11 mouse cellular contexts compared by ENCODE assay signal in the genomic region with DNA sequence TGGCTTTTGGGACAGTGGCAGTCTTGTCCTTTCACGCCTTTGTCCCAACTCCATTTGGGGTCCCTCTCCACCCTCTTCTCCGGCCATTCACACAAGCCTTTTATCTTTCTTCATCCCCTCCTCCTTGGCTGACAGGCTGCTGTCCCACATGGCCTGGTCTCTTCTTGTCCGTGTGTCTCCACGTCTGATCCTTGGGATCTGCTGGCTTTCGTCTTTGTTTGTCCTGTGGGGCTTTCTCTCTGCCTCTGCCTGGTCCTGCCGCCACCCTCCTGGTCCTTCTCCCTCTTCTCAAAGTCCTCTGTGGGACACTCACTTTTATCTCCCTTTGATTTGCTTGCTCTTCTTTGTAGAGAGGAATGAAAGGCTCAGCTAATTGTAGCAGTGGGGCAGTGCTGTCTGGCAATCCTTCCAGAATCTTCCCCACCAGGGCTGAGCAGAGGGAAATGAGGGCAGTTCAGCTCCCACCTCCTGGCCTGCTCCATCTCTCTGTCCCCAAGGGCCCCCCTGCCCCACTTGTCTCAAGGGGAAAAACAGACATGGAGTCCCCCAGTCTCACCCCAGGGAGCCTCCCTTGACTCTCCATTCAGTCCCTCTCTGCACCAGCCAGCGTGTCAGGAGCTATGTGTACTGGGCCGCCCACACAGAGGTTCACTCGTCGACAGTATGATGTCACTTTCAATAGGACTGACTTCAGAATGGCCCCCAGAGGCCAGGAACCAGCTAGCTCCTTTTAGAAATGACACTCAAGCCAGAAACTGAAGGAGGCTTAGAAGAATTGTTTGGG. TPM values are rescaled to one million over a fixed set of nuclear protein-coding genes. Genes with fewer than 3 reads are reported as not detected.
DNase-seq lines count a peak whose midpoint lies in the region; ATAC-seq lines count a peak whose summit lies in the region.
"Had no signal": no experiment of that assay in that cellular context is flagged by ENCODE, and none has a peak within 500 bp of the region (broad histone marks: within the 10 kb centered on the region; RNA-seq: fewer than 3 reads in every experiment).

No protein-coding gene starts in this region.

- 27% methylated on average over 10 of the region's 10 CpGs for WGBS in hindbrain, embryonic 10.5 days
- 23% methylated on average over 10 of the region's 10 CpGs for WGBS in hindbrain, embryonic 16.5 days
- WGBS in intestine, embryonic 15.5 days, result 59% methylated on average over 10 of the region's 10 CpGs

- no peak overlapping the region for H3K4me3 ChIP-seq in hindbrain, embryonic 10.5 days
- H3K4me3 ChIP-seq in hindbrain, embryonic 16.5 days (ENCODE audit: low read length), result no peak overlapping the region
- H3K4me3 ChIP-seq in intestine, embryonic 15.5 days (replicated peaks), result no peak overlapping the region
- H3K4me3 ChIP-seq: liver, embryonic 12.5 days; neural tube, embryonic 12.5 days had no signal

- H3K9me3 ChIP-seq in hindbrain, embryonic 10.5 days, result no peaks in the 10 kb centered on the region
- H3K9me3 ChIP-seq in hindbrain, embryonic 16.5 days (ENCODE audit: control insufficient read depth, low read length), result no peaks in the 10 kb centered on the region
- H3K9me3 ChIP-seq in intestine, embryonic 15.5 days, result no peaks in the 10 kb centered on the region
- H3K9me3 ChIP-seq: liver, embryonic 12.5 days; neural tube, embryonic 12.5 days had no signal

- H3K27ac ChIP-seq in hindbrain, embryonic 10.5 days, result peak overlapping the region; percentile 88
- no peak overlapping the region for H3K27ac ChIP-seq in hindbrain, embryonic 16.5 days (ENCODE audit: low read depth, low read length)
- H3K27ac ChIP-seq in intestine, embryonic 15.5 days, result peak overlapping the region; percentile 75
- H3K27ac ChIP-seq: liver, embryonic 12.5 days; neural tube, embryonic 12.5 days had no signal

- no peak overlapping the region for H3K4me2 ChIP-seq in hindbrain, embryonic 16.5 days (ENCODE audit: low read length)
- H3K4me2 ChIP-seq in intestine, embryonic 15.5 days (replicated peaks), result no peak overlapping the region
- H3K4me2 ChIP-seq: liver, embryonic 12.5 days; neural tube, embryonic 12.5 days had no signal

- peak; percentile 40 for DNase-seq in hindbrain, embryonic 10.5 days (ENCODE audit: low spot score)
- peak; percentile 51 for DNase-seq in testis, postnatal 10 days (ENCODE audit: low spot score)
- DNase-seq in testis, postnatal 14 days (ENCODE audit: low spot score), result no peak
- no peak for DNase-seq in right cerebral cortex, postnatal 10 days (ENCODE audit: low spot score in 2 of 2)
- no peak for DNase-seq in urinary bladder, postnatal 25 days (ENCODE audit: low spot score)
- DNase-seq in right cerebral cortex, postnatal 14 days, result no peak
- DNase-seq: cerebellum, adult 11-12 months had no signal

- no peak overlapping the region for H3K9ac ChIP-seq in hindbrain, embryonic 16.5 days (ENCODE audit: low read depth, low read length)
- H3K9ac ChIP-seq in intestine, embryonic 15.5 days, result no peak overlapping the region
- H3K9ac ChIP-seq: liver, embryonic 12.5 days; neural tube, embryonic 12.5 days had no signal

- no peaks in the 10 kb centered on the region for H3K36me3 ChIP-seq in hindbrain, embryonic 10.5 days
- H3K36me3 ChIP-seq in hindbrain, embryonic 16.5 days (ENCODE audit: control insufficient read depth, insufficient read depth, low read length), result no peaks in the 10 kb centered on the region
- H3K36me3 ChIP-seq in intestine, embryonic 15.5 days, result no peaks in the 10 kb centered on the region
- H3K36me3 ChIP-seq: liver, embryonic 12.5 days; neural tube, embryonic 12.5 days had no signal

- no peak for ATAC-seq in hindbrain, embryonic 16.5 days
- peak; percentile 44; the same call in 1 of the 2 replicates for ATAC-seq in intestine, embryonic 15.5 days
- ATAC-seq: liver, embryonic 12.5 days had no signal

- no peaks in the 10 kb centered on the region for H3K27me3 ChIP-seq in hindbrain, embryonic 10.5 days (ENCODE audit: insufficient read depth, poor library complexity, severe bottlenecking)
- no peaks in the 10 kb centered on the region for H3K27me3 ChIP-seq in hindbrain, embryonic 16.5 days (replicated peaks; ENCODE audit: control insufficient read depth, insufficient read depth, low read length)
- no peaks in the 10 kb centered on the region for H3K27me3 ChIP-seq in intestine, embryonic 15.5 days (replicated peaks)
- H3K27me3 ChIP-seq: liver, embryonic 12.5 days; neural tube, embryonic 12.5 days had no signal

- H3K4me1 ChIP-seq in hindbrain, embryonic 10.5 days (replicated peaks), result peaks cover 39% of the 10 kb centered on the region
- H3K4me1 ChIP-seq in hindbrain, embryonic 16.5 days (ENCODE audit: control insufficient read depth, insufficient read depth, low read depth, low read length), result no peaks in the 10 kb centered on the region
- peaks cover 8% of the 10 kb centered on the region; the same call in 1 of the 2 replicates for H3K4me1 ChIP-seq in intestine, embryonic 15.5 days (replicated peaks)
- H3K4me1 ChIP-seq: liver, embryonic 12.5 days; neural tube, embryonic 12.5 days had no signal

RNA-seq across cellular contexts. Expression of a gene that starts 46.3 kb away (rescaled TPM):
- 28.3 and 28.4 TPM in 2 replicates for polyA plus RNA-seq in hindbrain, embryonic 10.5 days (2016; fragmentation: Nextera tagmentation; extraction: Ambion mirVana)
- 2.9 and 5.1 TPM in 2 replicates for polyA plus RNA-seq in hindbrain, embryonic 16.5 days (2015; fragmentation: Nextera tagmentation; extraction: Ambion mirVana)
- 9.0 and 11.4 TPM in 2 replicates for polyA plus RNA-seq in intestine, embryonic 15.5 days (2015; fragmentation: Nextera tagmentation; extraction: Ambion mirVana)

Comparison
In these comparisons a context has a peak if more than half of its experiments do, and no peak if none do; other contexts are left out.
1. DNase-seq: peak in hindbrain, embryonic 10.5 days (single experiment) and testis, postnatal 10 days (single experiment); none in testis, postnatal 14 days (single experiment), right cerebral cortex, postnatal 10 days (0 of 2), urinary bladder, postnatal 25 days (single experiment) and right cerebral cortex, postnatal 14 days (single experiment).